Mouse (Mus musculus) midbrain, embryonic 12.5 days (tissue): ENCODE results near the gene Crybg1. TPM values are rescaled to one million over a fixed set of nuclear protein-coding genes. Genes with fewer than 3 reads are reported as not detected.
A peak's percentile ranks its signal among the peaks of the same experiment; 100 is the strongest.

Experiments used
- ATAC-seq: fragments of 200-750 bp; cut with Nextera tagmentation; 2 replicates; pipeline ENCODE4 v1.8.0; 2017; ENCODE audit warnings: low read depth, moderate TSS enrichment, moderate library complexity; ENCODE audit not compliant: low FRiP score
- H3K27ac ChIP-seq: fragments of 300-500 bp; sonication (generic); replicated peaks from 2 replicates; pipeline ENCODE4 v1.5.1; 2016; ENCODE audit warnings: mild to moderate bottlenecking
- H3K27me3 ChIP-seq: fragments of 300-500 bp; sonication (generic); 2 replicates; pipeline ENCODE4 v1.6.1; 2016; ENCODE audit warnings: mild to moderate bottlenecking
- H3K36me3 ChIP-seq: fragments of 300-500 bp; sonication (generic); 2 replicates; pipeline ENCODE4 v1.6.1; 2016
- H3K4me1 ChIP-seq: fragments of 300-500 bp; sonication (generic); 2 replicates; pipeline ENCODE4 v1.6.1; 2016
- H3K4me2 ChIP-seq: fragments of 300-500 bp; sonication (generic); replicated peaks from 2 replicates; pipeline ENCODE4 v1.6.1; 2016; ENCODE audit warnings: mild to moderate bottlenecking, moderate library complexity
- H3K4me3 ChIP-seq: fragments of 300-500 bp; sonication (generic); 2 replicates; pipeline ENCODE4 v1.5.1; 2016; ENCODE audit warnings: mild to moderate bottlenecking
- H3K9ac ChIP-seq: fragments of 300-500 bp; sonication (generic); replicated peaks from 2 replicates; pipeline ENCODE4 v1.6.1; 2016; ENCODE audit warnings: mild to moderate bottlenecking, moderate library complexity
- H3K9me3 ChIP-seq: fragments of 300-500 bp; sonication (generic); 2 replicates; pipeline ENCODE4 v1.6.1; 2016; ENCODE audit warnings: mild to moderate bottlenecking
- WGBS: fragments of 180-500 bp; shearing (Covaris S2); methylation state at CpG from one replicate; pipeline ENCODE4 v1.1.7; 2016; 5-methylcytosine and 5-hydroxymethylcytosine counted together
- polyA plus RNA-seq: library from polyadenylated mRNA; unstranded; fragments of >200 nt; fragmentation: Nextera tagmentation; extraction: Ambion mirVana; gene quantifications from 2 replicates; pipeline ENCODE4 v1.2.1, GENCODE M21; 2016

Crybg1 gene
- polyA plus RNA-seq, 1 experiment from 2014 or later = 0.77 TPM

DNA sequence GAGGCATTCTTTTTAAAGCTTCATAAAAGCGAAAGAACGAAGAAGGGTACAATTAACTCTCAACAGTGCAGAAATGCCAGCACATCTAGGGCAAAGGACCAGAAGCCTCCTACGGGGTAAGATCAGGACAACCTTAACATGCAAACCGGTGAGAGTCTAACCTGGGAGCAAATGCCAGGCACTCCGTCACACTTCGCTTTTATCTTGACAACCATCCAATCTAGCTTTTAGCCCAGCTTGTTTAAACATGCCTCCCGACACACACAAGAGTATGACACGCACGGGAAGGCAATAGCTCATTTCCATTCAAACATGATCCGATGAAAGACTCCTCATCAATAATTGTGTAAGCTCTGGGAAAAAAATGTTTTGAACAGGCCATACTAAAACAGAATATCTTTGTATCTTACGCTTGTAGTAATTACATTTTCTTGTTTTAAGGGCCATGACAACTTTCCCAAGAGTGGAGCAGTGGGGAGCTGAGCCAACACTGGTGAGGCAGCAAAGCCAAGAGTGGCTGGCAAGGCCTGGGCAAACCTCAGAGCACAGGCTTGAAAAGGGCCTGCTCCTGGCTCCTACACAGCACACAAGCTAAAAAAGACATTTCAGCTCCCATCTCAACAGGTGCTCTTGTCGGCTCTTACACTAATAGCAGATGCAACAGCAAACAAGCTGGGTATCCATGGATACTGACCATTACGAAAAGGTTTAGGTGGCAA is 10.4 kb downstream of the Crybg1 start:
- ATAC-seq = no peak
- Histone ChIP-seq H3K4me3 (no peak overlapping the region), H3K27ac (no peak overlapping the region), H3K9ac (no peak overlapping the region), H3K4me1 (peaks cover 8% of the 10 kb centered on the region), H3K9me3 (no peaks in the 10 kb centered on the region), H3K27me3 (no peaks in the 10 kb centered on the region), H3K36me3 (no peaks in the 10 kb centered on the region), H3K4me2 (no peak overlapping the region)
- 89% methylated on average over 13 of the region's 13 CpGs for WGBS

DNA sequence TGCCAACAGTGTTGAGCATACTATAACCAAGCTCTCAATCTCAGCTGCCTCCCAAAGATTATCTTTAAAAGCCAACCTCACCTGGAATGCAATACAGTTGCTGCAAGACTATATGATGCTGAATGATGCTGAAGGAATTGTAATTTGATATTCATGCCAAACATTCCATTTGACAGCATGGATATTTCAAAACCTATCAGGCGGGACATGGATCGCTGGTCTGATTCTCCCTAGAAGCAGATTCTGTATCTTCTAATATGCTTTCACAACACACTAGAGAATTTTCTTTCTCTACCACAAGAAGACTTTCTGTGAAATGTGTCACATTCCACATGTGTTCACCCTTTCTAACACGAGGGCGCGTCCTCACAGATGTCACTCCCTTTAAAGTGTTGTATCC is 22.6 kb downstream of the Crybg1 start:
- H3K4me3 ChIP-seq = no peak overlapping the region
- no peaks in the 10 kb centered on the region for H3K4me1 ChIP-seq
- ATAC-seq = no peak
- 89% methylated on average over 5 of the region's 5 CpGs for WGBS
- H3K27ac ChIP-seq = no peak overlapping the region
- H3K27me3 ChIP-seq = no peaks in the 10 kb centered on the region
- no peaks in the 10 kb centered on the region for H3K36me3 ChIP-seq
- no peaks in the 10 kb centered on the region for H3K9me3 ChIP-seq
- H3K9ac ChIP-seq = no peak overlapping the region
- H3K4me2 ChIP-seq = no peak overlapping the region

DNA sequence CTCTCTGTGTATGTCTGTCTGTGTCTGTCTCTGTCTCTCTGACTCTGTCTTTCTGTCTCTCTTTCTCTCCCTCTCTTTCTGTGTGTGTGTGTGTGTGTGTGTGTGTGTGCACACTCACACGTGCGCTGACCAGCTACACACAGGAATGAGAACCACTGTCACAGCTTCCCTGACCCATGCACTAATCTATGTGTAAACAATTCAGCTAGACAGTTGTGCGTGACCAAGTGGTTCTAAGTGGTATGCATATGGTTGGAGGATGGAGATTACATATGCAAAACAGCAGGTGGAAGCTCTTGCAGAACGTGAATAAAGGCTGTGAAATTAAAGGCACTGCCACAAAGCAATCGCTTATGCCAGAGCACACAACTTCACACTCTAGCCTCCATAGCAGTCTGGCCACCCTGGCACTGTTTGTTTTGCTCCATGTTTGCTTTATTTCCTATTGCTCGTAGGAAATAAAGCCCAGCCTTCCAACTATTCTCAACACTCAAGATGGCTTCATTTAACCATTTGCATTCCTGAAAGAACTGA is 24.2 kb downstream of the Crybg1 start:
- Histone ChIP-seq H3K36me3 (no peaks in the 10 kb centered on the region), H3K27ac (no peak overlapping the region), H3K9me3 (no peaks in the 10 kb centered on the region), H3K9ac (no peak overlapping the region), H3K27me3 (no peaks in the 10 kb centered on the region), H3K4me2 (no peak overlapping the region), H3K4me3 (no peak overlapping the region), H3K4me1 (no peaks in the 10 kb centered on the region)
- WGBS = 40% methylated on average over 6 of the region's 6 CpGs
- ATAC-seq = peak; percentile 78

DNA sequence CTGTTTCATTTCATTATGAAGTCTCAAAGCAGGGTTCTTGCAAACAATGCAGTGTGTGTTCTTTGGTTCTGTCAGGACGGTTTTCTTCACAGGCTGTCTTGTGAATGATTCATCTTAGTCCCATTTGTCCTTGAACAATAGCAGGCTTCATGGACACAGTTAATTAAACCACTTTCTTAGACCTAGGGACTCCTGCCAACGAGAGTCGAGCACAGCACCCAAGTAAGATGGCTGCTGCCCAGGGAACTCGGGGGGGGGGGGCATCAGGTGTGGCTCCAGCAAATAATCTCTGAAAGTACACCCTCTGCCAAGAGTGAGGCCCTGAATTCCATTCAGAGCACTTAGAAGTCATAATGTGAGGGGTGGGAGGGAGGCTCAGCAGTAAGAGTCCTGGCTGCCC is 30.0 kb downstream of the Crybg1 start:
- H3K9ac ChIP-seq = no peak overlapping the region
- H3K36me3 ChIP-seq = no peaks in the 10 kb centered on the region
- no peak overlapping the region for H3K27ac ChIP-seq
- WGBS = 42% methylated on average over 4 of the region's 4 CpGs
- ATAC-seq = no peak
- H3K4me3 ChIP-seq = no peak overlapping the region
- H3K9me3 ChIP-seq = no peaks in the 10 kb centered on the region
- H3K4me1 ChIP-seq = no peaks in the 10 kb centered on the region
- H3K27me3 ChIP-seq = no peaks in the 10 kb centered on the region
- H3K4me2 ChIP-seq = no peak overlapping the region

DNA sequence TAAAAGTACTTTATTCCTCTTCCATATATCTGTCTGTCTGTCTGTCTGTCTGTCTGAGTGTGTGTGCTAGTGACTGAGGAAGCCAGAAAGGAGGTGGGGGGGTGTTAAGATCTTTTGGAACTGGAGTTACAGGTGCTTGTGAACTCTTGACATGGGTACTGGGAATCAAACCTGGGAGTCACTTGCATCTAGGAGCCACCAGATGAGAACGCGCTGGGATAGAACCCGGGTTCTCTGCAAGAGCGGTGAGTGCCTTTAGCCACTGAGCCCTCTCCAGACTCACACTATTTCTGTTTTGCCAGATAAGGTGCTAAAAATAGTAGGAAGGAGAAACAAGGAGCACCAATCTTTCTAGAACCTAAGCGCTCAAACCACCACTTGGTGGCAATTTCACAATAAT is 31.9 kb downstream of the Crybg1 start:
- no peak overlapping the region for H3K4me3 ChIP-seq
- no peak overlapping the region for H3K27ac ChIP-seq
- no peaks in the 10 kb centered on the region for H3K4me1 ChIP-seq
- H3K9me3 ChIP-seq = no peaks in the 10 kb centered on the region
- ATAC-seq = no peak
- H3K36me3 ChIP-seq = no peaks in the 10 kb centered on the region
- H3K9ac ChIP-seq = no peak overlapping the region
- WGBS = 91% methylated on average over 5 of the region's 5 CpGs
- H3K27me3 ChIP-seq = no peaks in the 10 kb centered on the region
- no peak overlapping the region for H3K4me2 ChIP-seq

DNA sequence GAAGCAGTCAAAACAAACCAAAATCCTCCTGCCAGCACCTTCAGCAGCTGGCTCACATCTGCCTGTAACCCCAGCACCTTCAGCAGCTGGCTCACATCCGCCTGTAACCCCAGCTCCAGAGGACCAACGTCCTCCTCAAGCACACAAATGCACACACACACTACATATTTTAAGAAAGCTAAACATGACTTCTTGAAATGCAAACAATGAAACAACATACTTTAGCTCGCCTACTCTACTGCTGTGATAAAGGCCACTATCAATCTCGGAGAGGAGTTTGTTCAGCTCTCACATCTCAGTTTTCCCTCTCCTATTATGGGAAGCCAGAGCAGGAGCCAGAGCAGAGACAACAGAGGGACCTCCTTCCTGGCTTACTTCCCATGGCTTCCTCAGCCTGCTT is 34.0 kb downstream of the Crybg1 start:
- Histone ChIP-seq H3K36me3 (no peaks in the 10 kb centered on the region), H3K27ac (no peak overlapping the region), H3K4me1 (no peaks in the 10 kb centered on the region), H3K27me3 (no peaks in the 10 kb centered on the region), H3K4me2 (no peak overlapping the region), H3K9ac (no peak overlapping the region), H3K4me3 (no peak overlapping the region), H3K9me3 (no peaks in the 10 kb centered on the region)
- ATAC-seq = no peak
- 72% methylated on average over 4 of the region's 4 CpGs for WGBS

DNA sequence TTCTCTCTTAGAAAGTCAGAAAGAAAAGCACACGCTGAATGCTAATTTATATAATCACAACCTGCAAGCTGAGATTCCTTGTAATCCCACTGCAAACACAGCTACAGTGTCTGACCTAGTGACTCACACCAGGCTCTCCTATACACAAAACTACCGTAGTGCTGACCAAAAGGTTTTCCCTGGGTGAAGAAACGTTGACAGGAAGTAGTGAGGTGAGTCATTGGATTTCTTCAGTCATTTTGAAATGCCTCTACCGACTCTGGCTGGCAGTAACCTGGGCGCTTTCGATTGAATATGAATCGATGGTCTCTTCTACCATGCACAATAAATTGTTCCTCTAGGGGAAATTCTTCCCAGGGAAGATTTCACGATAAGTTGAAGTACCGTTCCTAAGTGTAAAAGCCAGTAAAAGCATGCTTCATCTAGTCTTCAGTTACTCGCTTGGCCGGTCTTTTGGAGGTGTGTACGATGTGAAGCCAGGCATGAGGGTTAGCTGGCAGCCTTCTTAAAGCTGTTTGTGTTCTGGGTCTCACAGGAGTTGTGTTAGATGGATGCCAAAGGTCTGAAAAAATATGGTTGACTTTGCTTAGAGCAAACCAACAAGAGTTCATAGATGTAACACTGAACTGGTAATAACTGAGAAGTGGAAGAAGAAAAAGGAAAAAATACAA is 36.5 kb downstream of the Crybg1 start:
- no peaks in the 10 kb centered on the region for H3K9me3 ChIP-seq
- H3K27ac ChIP-seq = no peak overlapping the region
- no peak overlapping the region for H3K9ac ChIP-seq
- ATAC-seq = no peak
- H3K4me1 ChIP-seq = no peaks in the 10 kb centered on the region
- H3K27me3 ChIP-seq = no peaks in the 10 kb centered on the region
- H3K4me3 ChIP-seq = no peak overlapping the region
- no peak overlapping the region for H3K4me2 ChIP-seq
- WGBS = 86% methylated on average over 12 of the region's 12 CpGs
- no peaks in the 10 kb centered on the region for H3K36me3 ChIP-seq

DNA sequence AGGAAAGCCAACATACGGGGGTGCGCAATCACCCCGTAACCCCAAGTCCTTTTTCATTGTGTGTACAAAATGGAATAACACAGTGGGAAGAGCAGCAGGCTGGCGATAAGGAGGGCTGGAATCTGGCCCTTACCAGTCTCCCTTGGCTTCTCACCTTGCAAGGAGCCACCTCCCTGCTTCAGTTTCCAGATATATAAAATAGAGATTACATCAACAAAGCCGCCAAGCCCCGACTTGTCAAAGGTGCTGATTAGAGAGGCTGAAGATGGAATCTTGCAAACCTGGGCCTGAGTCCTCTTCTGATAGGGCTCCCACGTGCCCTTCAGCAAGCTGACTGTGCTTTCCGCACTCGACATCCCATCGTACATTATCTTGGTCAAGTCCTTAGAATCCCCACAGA is 37.5 kb downstream of the Crybg1 start:
- Histone ChIP-seq H3K36me3 (no peaks in the 10 kb centered on the region), H3K27me3 (no peaks in the 10 kb centered on the region), H3K27ac (no peak overlapping the region), H3K9me3 (no peaks in the 10 kb centered on the region), H3K4me2 (no peak overlapping the region), H3K4me3 (no peak overlapping the region), H3K4me1 (no peaks in the 10 kb centered on the region), H3K9ac (no peak overlapping the region)
- no peak for ATAC-seq
- 86% methylated on average over 10 of the region's 10 CpGs for WGBS

DNA sequence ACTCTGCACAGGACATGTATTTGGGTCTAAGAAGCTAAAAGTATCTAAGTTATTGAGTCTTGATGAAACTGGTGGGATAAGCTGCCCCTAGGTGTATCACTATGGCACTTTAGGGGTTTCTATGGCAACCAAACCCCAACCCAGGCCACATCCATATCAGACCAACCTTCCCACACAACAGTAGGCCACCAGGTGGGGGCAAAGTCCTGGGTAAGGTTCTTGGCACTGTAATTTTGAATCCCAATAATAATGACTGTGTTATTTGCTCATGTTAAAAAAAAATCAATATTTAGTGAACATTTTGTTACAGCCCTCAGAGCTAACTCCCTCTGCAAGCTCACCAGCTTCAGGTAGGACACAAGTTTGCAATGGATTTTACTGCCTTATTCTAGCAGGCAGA is 38.2 kb downstream of the Crybg1 start:
- Histone ChIP-seq H3K36me3 (no peaks in the 10 kb centered on the region), H3K4me3 (no peak overlapping the region), H3K9me3 (no peaks in the 10 kb centered on the region), H3K4me2 (no peak overlapping the region), H3K9ac (no peak overlapping the region), H3K27ac (no peak overlapping the region), H3K27me3 (no peaks in the 10 kb centered on the region), H3K4me1 (no peaks in the 10 kb centered on the region)
- no peak for ATAC-seq

DNA sequence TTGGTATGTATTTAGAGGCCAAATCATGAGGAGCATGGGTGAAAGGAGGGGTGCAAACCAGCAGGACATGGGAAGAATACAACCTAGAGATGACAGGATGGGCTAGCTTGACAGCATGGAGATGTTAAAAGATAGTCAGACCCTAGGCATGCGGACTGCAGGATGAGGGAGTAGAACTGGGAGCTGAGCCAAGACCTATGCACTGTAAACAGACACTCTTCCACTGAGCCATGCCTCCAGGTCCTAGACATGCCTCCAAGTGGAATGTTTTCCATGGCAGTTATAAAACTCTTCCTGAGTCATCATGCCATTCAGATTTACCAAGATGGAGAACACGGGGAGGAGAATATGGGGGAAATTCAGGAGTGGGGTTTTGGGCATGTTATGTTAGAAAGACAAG is 53.9 kb downstream of the Crybg1 start:
- H3K4me1 ChIP-seq = no peaks in the 10 kb centered on the region
- no peaks in the 10 kb centered on the region for H3K27me3 ChIP-seq
- peaks cover 5% of the 10 kb centered on the region; the same call in 1 of the 2 replicates for H3K9me3 ChIP-seq
- H3K36me3 ChIP-seq = no peaks in the 10 kb centered on the region
- 86% methylated on average over 2 of the region's 2 CpGs for WGBS
- H3K4me2 ChIP-seq = no peak overlapping the region
- H3K4me3 ChIP-seq = no peak overlapping the region
- H3K27ac ChIP-seq = no peak overlapping the region
- H3K9ac ChIP-seq = no peak overlapping the region
- no peak for ATAC-seq

DNA sequence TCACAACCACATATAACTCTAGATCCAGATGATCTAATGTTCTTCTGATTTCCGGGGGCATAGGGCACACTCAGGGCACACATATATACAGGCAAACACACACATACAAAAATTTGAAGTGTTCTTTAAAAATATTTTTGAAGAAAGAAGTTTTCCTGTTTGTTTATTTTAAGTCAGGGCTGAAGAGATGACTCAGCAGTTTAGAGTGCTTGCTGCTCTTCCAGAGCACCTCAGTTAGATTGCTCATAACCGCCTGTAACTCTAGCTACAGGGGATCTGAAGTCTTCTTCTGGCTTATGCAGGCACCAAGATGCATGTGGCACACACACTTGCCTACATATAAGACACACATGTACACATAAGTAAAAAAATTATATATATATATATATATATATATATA is 56.9 kb downstream of the Crybg1 start:
- H3K27ac ChIP-seq = no peak overlapping the region
- no peak for ATAC-seq
- WGBS = 91% methylated on average over 2 of the region's 2 CpGs
- H3K4me1 ChIP-seq = no peaks in the 10 kb centered on the region
- no peak overlapping the region for H3K9ac ChIP-seq
- H3K9me3 ChIP-seq = peaks cover 10% of the 10 kb centered on the region; the same call in 1 of the 2 replicates
- H3K4me3 ChIP-seq = no peak overlapping the region
- no peaks in the 10 kb centered on the region for H3K27me3 ChIP-seq
- no peak overlapping the region for H3K4me2 ChIP-seq
- no peaks in the 10 kb centered on the region for H3K36me3 ChIP-seq

DNA sequence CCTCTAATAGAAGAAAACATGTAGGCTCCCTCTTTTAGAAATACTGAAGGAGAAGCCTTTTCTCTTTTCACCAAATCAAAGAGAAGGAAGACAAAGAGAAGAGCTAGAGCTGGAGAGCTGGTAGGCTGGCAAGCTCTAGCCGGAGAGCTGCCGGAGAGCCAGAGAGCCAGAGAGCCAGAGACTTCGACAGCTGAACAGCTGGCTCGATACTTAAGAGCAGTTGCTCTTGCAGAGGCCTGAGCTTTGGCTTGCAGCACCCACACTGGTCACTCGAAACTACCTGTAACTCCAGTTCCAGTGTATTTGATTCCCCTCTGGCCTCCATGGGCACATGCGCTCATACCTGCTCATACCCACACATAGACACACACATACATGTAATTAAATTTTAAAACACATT is 68.3 kb downstream of the Crybg1 start:
- no peak for ATAC-seq
- Histone ChIP-seq H3K4me1 (no peaks in the 10 kb centered on the region), H3K27ac (no peak overlapping the region), H3K36me3 (no peaks in the 10 kb centered on the region), H3K27me3 (no peaks in the 10 kb centered on the region), H3K9me3 (no peaks in the 10 kb centered on the region), H3K9ac (no peak overlapping the region), H3K4me2 (no peak overlapping the region), H3K4me3 (no peak overlapping the region)
- WGBS = 63% methylated on average over 6 of the region's 6 CpGs
